Mouse (Mus musculus) cortical plate, adult 2 months (tissue): ENCODE data around the gene Lasp1.

Source experiments
- CTCF ChIP-seq: fragments of 200-500 bp; IDR thresholded peaks from 2 replicates; pipeline ENCODE4 v1.5.1; 2011; ENCODE audit warnings: mild to moderate bottlenecking, control low read depth, low read length; ENCODE audit not compliant: insufficient read depth; ENCODE audit errors: extremely low read depth
- POLR2A ChIP-seq: fragments of 200-500 bp; IDR thresholded peaks from 2 replicates; pipeline ENCODE4 v1.6.1; 2011; ENCODE audit warnings: mild to moderate bottlenecking, low read length, control low read depth; ENCODE audit not compliant: insufficient read depth; ENCODE audit errors: extremely low read depth

DNA sequence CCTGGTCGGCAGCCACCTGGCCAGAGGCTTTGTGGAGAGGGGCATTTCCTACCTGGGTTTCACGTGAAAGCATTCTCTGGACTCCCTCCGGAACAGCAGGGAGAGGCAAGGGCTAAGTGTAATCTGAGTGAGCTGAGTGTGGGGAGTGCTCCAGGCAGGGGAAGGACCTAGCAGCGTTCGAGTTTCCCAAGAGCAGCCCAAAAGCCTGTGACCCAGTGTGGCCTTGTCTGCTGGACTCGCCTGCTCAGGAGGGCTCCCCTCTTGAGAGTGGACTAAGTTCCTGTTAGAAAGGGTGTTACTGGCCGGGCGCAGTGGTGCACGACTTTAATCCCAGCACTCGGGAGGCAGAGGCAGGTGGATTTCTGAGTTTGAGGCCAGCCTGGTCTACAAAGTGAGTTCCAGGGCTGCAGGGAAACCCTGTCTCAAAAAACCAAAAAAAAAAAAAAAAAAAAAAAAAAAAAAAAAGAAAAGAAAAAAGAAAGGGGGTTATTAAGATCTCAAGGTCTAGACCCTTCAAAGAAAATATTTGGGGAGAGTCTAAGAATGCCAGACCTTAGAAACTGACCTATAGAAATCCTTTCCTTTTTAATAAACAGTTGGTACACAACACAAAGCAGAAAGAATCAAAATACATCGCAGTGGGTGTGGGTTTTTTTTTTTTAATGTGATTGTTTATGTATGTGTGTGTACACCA is 40.8 kb downstream of the Lasp1 start:
- no peak for TF ChIP-seq POLR2A
- no peak for TF ChIP-seq CTCF
